Mouse (Mus musculus) heart, embryonic 11.5 days (tissue): ENCODE results near the gene Mapkapk5. TPM values are rescaled to one million over a fixed set of nuclear protein-coding genes. Genes with fewer than 3 reads are reported as not detected.

Experiments
- ATAC-seq: fragments of 200-750 bp; cut with Nextera tagmentation; replicated peaks from 2 replicates; pipeline ENCODE4 v1.8.0; 2017; ENCODE audit warnings: moderate library complexity; ENCODE audit not compliant: insufficient number of reproducible peaks, low FRiP score, low TSS enrichment
- H3K27ac ChIP-seq: fragments of 300-500 bp; sonication (generic); 2 replicates; pipeline ENCODE4 v1.5.1; 2014; ENCODE audit warnings: mild to moderate bottlenecking, low read depth, low read length
- H3K27me3 ChIP-seq: fragments of 300-500 bp; sonication (generic); 2 replicates; pipeline ENCODE4 v1.6.1; 2014; ENCODE audit warnings: mild to moderate bottlenecking, low read length, mixed read lengths; ENCODE audit not compliant: control insufficient read depth, insufficient read depth
- H3K36me3 ChIP-seq: fragments of 300-500 bp; sonication (generic); 2 replicates; pipeline ENCODE4 v1.6.1; 2014; ENCODE audit warnings: mild to moderate bottlenecking, low read length, moderate library complexity, mixed read lengths; ENCODE audit not compliant: control insufficient read depth, insufficient read depth
- H3K4me1 ChIP-seq: fragments of 300-500 bp; sonication (generic); 2 replicates; pipeline ENCODE4 v1.6.1; 2014; ENCODE audit warnings: low read length; ENCODE audit not compliant: control insufficient read depth, insufficient read depth
- H3K4me2 ChIP-seq: fragments of 300-500 bp; sonication (generic); 2 replicates; pipeline ENCODE4 v1.6.1; 2014; ENCODE audit warnings: mild to moderate bottlenecking, moderate library complexity
- H3K4me3 ChIP-seq: fragments of 300-500 bp; sonication (generic); 2 replicates; pipeline ENCODE4 v1.5.1; 2014; ENCODE audit warnings: low read depth, low read length
- H3K9ac ChIP-seq: fragments of 300-500 bp; sonication (generic); 2 replicates; pipeline ENCODE4 v1.6.1; 2014; ENCODE audit warnings: mild to moderate bottlenecking, low read depth, low read length, moderate library complexity
- H3K9me3 ChIP-seq: fragments of 300-500 bp; sonication (generic); replicated peaks from 2 replicates; pipeline ENCODE4 v1.6.1; 2016; ENCODE audit warnings: low read length; ENCODE audit not compliant: control insufficient read depth
- WGBS: fragments of 180-500 bp; shearing (Covaris S2); extraction: QIAGEN DNeasy Blood & Tissue Kit; methylation state at CpG from one replicate; pipeline ENCODE4 v1.1.7; 2014; ENCODE audit not compliant: insufficient replicate concordance; 5-methylcytosine and 5-hydroxymethylcytosine counted together
- polyA plus RNA-seq: library from polyadenylated mRNA; unstranded; fragments of >200 nt; fragmentation: Nextera tagmentation; extraction: Ambion mirVana; gene quantifications from 2 replicates; pipeline ENCODE4 v1.2.1, GENCODE M21; 2014

Gene Mapkapk5
- polyA plus RNA-seq, 1 experiment from 2014 or later = 45.7 TPM

DNA sequence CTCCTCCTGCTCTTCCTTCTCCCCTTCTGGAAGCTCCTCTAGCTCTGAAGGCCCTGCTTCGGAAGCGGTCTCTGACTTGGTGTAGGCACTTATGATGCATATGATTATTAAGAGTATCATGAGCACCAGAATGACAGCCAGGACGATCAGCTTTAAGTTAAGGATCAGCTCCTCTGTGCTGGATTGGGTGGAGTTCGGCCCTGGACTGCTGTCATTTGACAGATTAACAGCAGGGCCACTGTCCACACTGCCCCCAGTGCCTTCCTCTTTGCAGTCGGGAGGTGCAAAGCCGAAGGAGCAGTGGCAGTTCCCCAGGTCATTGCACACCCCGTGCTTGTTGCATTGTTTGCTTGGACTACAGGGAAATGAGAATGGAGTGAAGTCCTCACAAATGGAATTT lies 45.0 kb downstream of the Mapkapk5 start:
- Histone ChIP-seq H3K9me3 (no peaks in the 10 kb centered on the region), H3K27ac (no peak overlapping the region), H3K4me2 (no peak overlapping the region), H3K4me1 (no peaks in the 10 kb centered on the region), H3K9ac (0 out of 2 replicates have a peak overlapping the region, but pooled peaks have one; percentile 28), H3K36me3 (no peaks in the 10 kb centered on the region), H3K27me3 (no peaks in the 10 kb centered on the region), H3K4me3 (no peak overlapping the region)
- WGBS = 62% methylated on average over 7 of the region's 7 CpGs
- ATAC-seq = no peak

DNA sequence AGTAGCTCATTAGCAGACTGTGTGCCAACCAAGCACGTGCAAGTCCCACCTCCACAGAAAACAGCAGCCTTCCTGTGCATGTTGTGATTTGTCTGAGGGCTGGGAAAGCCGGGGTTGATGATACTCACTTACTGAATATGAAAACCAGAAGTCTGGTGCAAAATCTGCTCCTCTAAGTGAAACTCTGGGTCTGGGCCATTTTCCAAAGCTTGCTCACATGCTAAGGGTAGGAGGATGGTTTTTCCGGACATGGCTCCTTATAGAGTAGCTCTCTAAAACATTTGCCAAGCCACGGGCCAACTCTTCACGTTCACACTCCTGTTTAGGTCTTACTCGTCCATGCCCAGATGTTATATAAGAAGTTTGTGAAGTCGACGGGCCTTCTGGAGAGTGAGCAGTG lies 52.4 kb downstream of the Mapkapk5 start:
- ATAC-seq = no peak
- no peaks in the 10 kb centered on the region for H3K9me3 ChIP-seq
- WGBS = 70% methylated on average over 8 of the region's 8 CpGs
- no peaks in the 10 kb centered on the region for H3K36me3 ChIP-seq
- no peak overlapping the region for H3K27ac ChIP-seq
- no peak overlapping the region for H3K4me3 ChIP-seq
- no peaks in the 10 kb centered on the region for H3K4me1 ChIP-seq
- no peaks in the 10 kb centered on the region for H3K27me3 ChIP-seq
- no peak overlapping the region for H3K4me2 ChIP-seq
- H3K9ac ChIP-seq = no peak overlapping the region

DNA sequence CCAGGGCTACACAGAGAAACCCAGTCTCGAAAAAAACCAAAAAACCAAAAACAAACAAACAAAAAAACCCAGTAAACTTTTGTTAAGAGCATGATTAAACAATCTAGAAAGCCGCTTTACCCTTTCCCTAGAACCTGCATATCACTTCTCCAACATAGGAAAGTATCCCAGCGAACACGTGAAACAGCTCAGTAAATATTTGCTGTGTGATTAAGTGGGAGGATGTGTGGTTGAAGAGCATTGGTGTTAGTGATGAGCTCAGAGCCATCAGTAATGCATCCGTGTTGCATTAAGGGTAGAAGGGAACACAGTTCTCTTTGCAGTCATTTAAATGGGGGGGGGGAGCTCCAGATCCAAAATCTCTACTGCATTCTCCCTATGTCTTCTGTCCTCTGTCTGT lies 60.9 kb downstream of the Mapkapk5 start:
- WGBS = 78% methylated on average over 5 of the region's 5 CpGs
- Histone ChIP-seq H3K27me3 (no peaks in the 10 kb centered on the region), H3K4me2 (no peak overlapping the region), H3K9ac (no peak overlapping the region), H3K9me3 (no peaks in the 10 kb centered on the region), H3K27ac (no peak overlapping the region), H3K4me1 (no peaks in the 10 kb centered on the region), H3K4me3 (no peak overlapping the region), H3K36me3 (no peaks in the 10 kb centered on the region; the same call in 1 of the 2 replicates)
- ATAC-seq = no peak

DNA sequence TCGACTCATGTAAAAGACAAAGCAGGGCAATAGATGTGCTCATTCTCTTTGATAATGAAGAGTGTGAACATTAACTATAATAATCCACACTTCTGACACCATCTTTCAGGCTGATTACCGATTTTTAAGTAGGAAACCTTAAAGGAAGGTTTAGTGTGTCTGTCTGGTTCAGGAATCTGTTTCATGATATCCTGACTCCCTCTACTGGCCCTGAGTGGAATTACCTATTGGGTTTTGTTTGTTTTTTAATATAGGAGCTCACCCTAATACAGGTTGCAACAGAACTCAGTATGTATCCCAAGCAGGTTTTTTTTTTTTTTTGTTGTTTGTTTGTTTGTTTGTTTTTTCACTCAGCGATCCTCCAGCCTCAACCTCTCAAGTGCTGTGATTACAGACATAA lies 68.0 kb downstream of the Mapkapk5 start:
- 36% methylated on average over 3 of the region's 3 CpGs for WGBS
- Histone ChIP-seq H3K4me2 (no peak overlapping the region), H3K4me3 (no peak overlapping the region), H3K9ac (no peak overlapping the region), H3K27me3 (no peaks in the 10 kb centered on the region), H3K9me3 (no peaks in the 10 kb centered on the region), H3K27ac (no peak overlapping the region), H3K4me1 (no peaks in the 10 kb centered on the region), H3K36me3 (no peaks in the 10 kb centered on the region)
- ATAC-seq = no peak

DNA sequence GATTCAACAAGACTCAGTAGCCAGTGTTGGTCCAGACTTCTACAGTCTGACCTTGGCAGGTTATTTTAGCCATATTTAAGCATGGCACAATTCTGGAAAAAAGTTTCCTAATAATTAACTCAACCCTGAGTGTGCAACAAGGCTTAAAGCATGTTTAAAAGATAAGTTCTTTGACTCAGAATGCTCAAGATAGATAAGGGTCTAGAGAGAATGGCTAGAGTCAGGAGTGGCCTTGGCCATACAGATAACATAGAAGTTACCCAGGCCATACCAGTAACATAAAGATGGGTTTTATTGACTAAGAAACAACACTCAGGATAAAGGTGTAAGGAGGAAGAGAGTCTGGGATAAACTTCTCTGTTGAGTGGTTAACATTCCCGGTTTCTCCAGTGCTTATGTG lies 69.7 kb downstream of the Mapkapk5 start:
- no peaks in the 10 kb centered on the region for H3K27me3 ChIP-seq
- no peak overlapping the region for H3K4me2 ChIP-seq
- peak; percentile 77 for ATAC-seq
- no peaks in the 10 kb centered on the region for H3K9me3 ChIP-seq
- WGBS = 71% methylated on average over 1 of the region's 1 CpGs
- H3K9ac ChIP-seq = no peak overlapping the region
- peak overlapping the region; percentile 50; the same call in 1 of the 2 replicates for H3K27ac ChIP-seq
- no peaks in the 10 kb centered on the region for H3K4me1 ChIP-seq
- no peaks in the 10 kb centered on the region for H3K36me3 ChIP-seq
- H3K4me3 ChIP-seq = no peak overlapping the region

Other genes starting within 250 kb of the Mapkapk5 start
- gene Trafd1, start 160.3 kb downstream of the Mapkapk5 start, polyA plus RNA-seq = 60.6 and 69.8 TPM in 2 replicates
- gene Naa25, start 148.0 kb downstream of the Mapkapk5 start, polyA plus RNA-seq = 37.2 and 43.8 TPM in 2 replicates
- gene Tmem116, start 94.0 kb downstream of the Mapkapk5 start, polyA plus RNA-seq = 3.5 and 4.0 TPM in 2 replicates
- 137 and 153 TPM in 2 replicates for gene Erp29, start 93.4 kb downstream of the Mapkapk5 start, polyA plus RNA-seq
- gene Adam1b, start 42.5 kb downstream of the Mapkapk5 start, polyA plus RNA-seq = 0.29 and 0.45 TPM in 2 replicates
- 1.0 and 1.3 TPM in 2 replicates for gene Adam1a, start 423 bp downstream of the Mapkapk5 start, polyA plus RNA-seq
- not detected in 2 replicates for gene Gm42878, start 423 bp downstream of the Mapkapk5 start, polyA plus RNA-seq
- gene Aldh2, start 47.9 kb upstream of the Mapkapk5 start, polyA plus RNA-seq = 24.6 and 39.3 TPM in 2 replicates
- gene Acad12, start 73.0 kb upstream of the Mapkapk5 start, polyA plus RNA-seq = 5.4 and 5.7 TPM in 2 replicates
- gene Acad10, start 114.6 kb upstream of the Mapkapk5 start, polyA plus RNA-seq = 1.1 and 1.5 TPM in 2 replicates
- 23.9 and 30.7 TPM in 2 replicates for gene Brap, start 114.7 kb upstream of the Mapkapk5 start, polyA plus RNA-seq
- gene Atxn2, start 165.4 kb upstream of the Mapkapk5 start, polyA plus RNA-seq = 76.9 and 80.6 TPM in 2 replicates